Mouse (Mus musculus) MEL-GATA-1-ER (cell line): Measurements from ENCODE around the gene Midn.

ENCODE experiments used
- DNase-seq: peaks from one replicate; pipeline ENCODE4 v3.0.0-alpha.2; 2012; ENCODE audit warnings: low read depth; ENCODE audit errors: extremely low read depth

The Midn gene

DNA sequence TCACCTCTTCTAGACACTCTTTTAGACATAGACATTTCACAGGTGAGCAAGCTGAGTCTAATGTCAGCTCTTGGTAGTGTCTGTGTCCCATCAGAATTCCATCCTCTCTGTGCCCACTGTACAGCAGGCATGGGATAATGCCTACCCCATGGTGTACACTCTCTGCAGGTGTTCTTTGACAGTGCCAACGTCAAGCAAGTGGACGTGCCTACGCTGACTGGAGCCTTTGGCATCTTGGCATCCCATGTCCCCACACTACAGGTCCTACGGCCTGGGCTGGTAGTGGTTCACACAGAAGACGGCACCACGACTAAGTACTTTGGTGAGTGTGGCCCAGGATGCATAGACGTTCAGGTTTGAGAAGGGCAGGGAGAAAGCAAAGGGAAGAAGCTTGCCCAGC is 4.4 kb upstream of the Midn start:
- no peak for DNase-seq

DNA sequence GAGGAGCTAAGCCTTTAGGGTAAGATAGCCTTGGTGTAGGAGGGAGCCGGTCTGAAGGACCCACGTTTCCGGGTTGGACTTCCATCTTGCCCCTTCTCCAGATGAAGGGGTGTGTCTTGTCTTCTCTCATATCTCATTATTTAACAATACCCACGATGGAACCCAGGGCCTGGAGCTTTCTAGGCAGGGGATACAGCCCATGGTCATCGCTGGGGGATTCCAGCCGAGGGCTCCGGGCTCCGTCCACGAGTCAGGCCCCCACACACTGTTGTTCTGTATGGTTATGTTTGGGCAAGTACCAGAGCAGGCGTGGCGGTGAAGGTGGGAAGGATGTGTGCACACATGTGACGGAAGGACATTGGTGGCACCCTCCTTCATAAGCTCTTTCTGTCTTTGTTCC is 3.9 kb upstream of the Midn start:
- no peak for DNase-seq

DNA sequence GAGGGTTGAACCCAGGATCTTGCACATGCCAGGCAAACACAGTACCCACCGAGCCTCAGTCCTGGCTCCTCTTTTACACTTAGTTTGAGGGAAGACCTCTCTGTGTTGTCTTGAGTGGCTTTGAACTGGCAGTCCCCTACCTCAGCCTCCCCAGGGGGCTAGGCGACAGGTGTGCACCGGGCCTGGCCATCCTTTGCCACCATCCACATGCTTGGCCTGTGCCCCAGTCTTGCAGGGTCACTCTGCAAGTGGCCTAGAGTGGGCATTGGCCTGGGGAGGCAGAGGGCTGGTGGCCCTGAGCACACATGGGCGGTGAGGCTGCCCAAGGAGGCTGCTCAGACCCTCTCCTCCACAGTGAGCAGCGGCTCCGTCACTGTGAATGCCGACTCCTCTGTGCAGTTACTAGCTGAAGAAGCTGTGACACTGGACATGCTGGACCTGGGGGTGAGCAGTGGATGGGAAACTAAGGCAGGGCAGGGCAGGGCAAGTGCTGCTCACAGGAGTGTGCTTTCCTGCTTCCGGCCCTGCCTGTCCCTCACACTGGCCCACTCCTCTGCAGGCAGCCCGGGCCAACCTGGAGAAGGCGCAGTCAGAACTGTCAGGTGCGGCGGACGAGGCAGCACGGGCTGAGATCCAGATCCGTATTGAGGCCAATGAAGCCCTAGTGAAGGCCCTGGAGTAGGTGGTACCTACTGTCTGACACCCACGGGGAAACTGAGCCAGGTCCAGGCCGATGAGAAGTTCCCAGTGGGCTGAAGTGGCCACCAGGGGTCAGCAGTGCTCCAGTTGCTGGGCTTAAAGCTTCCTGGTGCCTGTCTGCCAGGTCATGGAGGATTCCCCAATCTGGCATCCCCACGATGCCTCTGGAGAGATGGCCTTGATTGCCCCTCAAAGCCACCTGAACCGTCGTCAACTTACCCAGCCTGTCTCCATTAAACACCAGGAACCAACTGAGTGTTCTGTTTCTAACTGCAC is 2.9 kb upstream of the Midn start:
- no peak for DNase-seq

DNA sequence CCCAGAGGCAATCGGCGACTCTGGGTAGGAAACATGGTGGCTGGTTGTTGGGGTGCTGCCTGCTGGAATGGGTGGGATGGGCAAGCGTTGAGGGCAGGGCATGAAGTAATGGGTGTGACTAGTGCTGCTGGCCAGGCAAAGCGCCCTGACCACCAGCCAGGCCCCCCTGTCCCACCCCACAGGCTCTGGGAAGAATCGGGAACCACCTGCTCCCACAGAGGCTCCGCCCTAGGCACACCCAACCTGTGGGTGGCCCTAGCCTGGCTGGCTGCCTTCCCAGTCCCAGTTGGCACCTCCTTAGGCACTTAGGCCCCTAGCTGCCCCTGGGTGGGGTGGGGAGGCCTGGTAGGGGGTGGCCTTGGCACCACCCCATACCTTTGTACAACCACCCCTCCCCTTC is 2.2 kb upstream of the Midn start:
- DNase-seq, result no peak

DNA sequence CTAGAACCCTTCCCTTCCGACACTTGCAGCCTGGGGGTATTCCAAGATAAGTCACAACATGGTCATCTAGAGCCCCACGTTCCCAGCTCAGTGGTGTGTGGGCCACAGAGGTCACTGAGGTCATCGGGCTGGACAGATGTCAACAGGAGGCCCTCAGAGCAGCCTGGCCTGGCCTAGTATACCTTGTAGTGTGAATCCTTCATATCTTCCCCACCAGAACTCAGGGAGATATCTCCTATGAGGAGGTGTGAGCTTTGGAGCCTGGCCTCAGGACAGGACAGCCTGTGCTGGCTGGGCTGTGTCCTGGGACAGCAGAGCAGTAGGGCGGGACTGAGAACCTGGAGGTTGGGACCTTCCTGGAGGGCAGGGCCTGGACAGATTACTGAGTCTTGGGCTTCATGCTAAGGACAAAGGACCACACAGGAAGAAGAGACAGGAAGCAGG is 1.5 kb upstream of the Midn start:
- no peak for DNase-seq

DNA sequence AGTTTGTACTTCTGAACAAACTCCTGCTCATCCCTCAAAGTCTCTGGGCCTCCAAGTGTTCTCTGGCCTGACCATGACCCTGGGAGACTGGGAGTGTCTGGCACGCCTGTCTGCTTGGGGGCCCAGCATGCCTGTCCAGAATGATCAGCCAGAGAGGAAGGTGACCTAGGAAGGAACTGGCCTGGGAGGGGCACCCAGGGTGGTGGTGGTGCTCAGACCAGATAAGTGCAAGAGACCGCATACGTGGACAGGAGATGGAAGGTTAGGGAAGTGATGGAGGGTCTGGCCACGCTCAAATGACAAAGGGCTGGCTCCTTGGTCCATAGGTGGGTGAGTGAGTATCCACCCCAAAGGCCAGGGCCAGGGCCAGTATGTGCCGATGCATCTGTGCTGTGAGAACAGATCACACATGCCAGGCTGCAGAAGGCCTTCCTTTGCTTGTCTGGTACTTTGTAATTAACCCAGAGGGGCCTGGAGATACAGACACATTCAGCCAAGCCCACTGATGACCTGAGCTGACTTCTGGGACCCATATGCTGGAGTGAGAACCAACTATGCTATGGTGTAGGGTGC is 840 bp upstream of the Midn start:
- DNase-seq, result no peak

DNA sequence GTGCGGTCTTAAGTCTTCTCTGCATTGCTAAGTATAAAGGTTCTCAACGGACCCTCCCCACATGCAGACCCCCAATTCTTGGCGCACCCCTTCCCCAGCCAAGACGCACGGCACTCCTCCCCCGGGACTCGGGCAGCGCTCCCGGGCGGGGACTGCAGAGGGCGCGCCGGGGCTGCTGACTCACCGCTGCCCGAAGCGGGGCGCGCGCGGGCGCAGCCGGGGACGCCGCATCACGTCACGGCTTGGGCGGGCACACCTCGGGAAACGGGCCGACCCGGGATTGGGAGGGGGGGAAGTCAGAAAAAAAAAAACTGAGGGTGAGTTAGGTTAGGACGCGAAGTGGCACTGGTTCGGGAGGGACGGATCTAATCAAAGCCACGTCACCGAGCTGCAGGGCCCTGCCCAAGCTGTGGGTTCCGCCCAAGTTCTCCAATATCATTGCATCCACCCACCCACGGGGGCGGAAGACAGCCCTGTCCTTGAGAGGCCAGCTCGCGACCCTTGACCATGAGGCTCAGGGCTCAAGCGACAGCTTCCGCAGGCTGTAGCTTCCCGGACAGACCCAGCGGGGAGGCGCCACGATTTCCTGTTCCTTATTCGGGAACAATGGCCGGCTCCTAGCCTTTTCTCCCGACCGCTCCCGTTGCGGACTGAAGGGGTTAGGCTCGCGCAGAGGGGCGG is 678 bp downstream of the Midn start:
- DNase-seq, result peak; percentile 77

DNA sequence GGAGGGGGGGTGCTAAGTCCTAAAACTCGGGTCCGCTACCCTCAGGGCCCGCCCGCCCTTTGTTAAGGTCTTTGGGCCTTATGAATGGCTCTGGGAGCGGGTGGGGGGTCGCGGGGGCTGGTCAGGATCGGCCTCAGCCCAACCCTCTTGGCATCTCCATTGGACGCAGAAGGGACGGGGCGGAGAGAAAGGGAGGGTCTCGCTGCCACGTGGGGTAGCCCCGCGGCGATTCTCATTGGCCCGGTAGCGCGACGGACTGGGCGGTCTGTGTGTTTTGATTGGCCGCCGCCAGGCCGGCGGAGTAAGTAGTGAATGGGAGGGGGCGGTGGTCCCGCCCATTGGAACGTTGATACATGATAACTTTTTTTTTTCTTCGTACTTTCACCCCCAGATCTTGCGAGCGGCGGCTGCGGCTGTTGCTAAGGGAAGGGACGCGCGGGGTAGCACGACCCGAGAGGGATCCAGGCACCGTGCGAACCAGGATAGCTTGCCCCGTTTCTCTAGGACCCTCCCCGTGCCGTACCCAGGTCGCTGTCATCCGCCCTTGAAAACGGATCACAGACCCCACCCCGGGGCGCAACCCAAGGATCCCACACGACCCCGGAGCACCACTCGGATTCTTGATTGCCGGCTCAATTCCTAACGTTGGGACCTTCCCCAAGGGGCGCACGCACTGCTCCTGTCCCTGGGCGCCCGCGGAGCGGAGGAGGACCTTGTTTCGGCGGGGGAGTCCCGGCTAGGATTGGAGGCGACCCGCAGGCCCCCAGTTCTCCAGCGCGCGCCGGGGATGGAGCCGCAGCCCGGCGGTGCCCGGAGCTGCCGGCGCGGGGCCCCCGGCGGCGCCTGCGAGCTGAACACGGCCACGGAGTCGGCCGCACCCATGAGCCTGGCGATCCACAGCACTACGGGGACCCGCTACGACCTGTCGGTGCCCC is 1.5 kb downstream of the Midn start:
- DNase-seq, result peak; percentile 91

DNA sequence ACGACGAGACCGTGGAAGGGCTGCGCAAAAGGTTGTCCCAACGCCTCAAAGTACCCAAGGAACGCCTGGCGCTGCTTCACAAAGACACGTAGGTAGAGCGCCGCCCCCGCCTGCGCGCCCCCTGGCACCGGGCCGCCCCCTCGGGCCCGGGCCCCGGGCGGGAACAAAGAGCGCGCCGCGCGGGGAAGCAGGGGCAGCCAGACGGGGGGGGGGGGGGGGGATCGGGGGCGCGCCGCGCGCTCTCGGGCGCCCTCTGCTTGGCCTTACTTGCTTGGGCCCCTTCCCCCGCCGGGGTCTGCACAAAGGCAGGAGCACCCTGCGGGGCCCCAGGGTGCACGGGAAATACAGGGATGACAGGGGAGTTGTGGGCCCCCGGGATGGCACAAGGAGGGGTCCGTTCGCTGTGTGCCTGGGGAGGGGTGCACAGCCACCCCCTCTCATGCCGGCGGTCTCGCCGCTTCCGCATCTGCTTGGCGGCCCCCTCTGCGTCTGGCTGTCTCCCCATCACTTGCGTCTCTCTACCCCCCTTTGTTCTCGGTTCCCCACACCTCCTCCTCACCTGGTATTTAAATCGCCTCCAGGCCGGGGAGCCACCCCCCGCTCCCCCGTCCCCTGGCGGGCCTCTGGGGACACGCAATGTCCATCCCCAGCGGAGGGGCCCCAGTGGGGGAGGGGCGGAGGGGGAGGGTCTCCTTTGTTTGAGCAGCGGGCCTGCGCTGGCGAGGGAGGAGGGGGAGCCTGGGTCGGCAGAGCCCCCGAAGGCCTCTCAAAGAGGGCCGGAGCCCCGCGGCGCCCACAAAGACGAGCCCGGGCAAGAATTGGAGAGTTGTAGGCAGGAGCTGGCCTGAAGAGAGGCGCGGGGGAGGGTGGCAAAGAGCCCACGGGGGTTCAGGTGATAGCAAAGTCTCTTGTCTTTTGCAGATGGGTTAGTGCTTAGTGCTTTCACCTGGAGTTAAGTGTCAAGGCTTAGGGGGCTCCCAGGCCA is 2.4 kb downstream of the Midn start:
- DNase-seq, result no peak

DNA sequence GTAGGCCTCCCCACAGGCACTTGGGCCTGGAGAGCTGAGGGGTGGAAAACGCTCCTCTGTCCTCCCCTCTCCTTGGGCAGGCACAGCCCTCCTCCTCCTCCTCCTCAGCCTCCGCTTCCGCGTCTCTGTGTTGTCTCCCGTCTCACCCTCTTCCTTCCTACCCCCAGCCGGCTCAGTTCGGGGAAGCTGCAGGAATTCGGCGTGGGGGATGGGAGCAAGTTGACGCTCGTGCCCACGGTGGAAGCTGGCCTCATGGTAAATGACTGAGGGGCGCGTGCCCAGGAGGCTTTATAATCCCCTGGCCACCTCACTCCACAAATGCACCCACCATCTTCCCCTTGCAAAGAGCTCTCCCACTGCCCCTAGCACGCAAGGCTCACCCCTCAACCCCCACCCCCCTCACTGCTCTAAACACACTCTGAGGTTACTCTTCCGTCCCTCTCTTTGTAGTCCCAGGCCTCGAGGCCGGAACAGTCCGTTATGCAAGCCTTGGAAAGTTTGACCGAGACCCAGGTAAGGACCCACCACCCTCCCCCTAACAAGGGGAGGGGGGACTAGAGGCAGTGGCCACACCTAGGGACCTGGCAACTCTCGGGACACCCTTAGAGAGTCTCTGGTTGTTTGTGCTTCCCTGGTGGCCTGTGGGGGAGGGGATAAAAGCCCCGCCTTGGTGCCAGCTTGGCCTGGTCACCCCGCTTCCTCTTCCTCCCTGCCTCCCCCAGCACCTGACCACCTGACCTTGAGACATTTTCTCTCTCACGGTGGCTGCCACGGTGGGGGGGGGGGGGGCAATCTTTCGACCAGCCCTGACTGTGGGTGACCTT is 3.4 kb downstream of the Midn start:
- DNase-seq, result no peak

DNA sequence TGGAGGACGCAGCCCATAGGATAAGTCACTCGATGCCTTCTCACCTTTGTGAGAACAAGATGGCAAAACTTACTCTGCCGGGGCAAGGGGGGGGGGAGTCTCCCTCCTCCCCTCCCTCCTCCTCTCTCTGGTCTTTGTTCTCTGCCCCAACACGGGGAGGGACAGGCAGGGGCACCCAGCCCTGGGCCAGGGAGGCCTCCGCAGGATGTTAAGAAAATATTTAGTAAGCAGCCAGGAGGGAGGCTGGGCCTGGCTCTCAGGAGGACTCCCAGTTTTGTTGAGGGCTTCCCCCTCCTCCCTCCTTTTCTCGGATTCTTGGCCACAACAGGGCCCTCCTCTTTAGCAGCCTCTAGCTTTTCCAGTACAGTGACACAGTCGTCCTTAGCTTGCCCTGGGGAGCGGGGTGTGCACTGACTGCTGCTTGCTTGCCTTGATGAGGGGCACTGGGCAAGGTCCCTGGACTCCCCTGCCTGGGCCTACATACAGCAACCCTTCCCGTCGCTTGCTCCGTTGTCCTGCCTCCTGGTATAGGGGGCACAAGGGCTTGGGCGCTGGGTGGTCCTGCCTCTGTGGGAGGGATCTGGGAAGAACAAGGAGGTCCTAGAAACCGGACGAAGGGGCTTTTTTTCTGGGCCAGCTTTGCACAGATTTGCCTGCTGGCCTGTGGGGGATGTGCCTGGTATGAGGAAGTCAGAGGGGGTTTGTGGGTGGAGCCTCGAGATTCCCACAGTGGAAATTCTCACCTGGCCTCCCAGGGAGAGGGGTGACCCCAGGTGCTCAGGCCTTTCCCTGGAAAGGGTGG is 4.2 kb downstream of the Midn start:
- DNase-seq, result no peak

DNA sequence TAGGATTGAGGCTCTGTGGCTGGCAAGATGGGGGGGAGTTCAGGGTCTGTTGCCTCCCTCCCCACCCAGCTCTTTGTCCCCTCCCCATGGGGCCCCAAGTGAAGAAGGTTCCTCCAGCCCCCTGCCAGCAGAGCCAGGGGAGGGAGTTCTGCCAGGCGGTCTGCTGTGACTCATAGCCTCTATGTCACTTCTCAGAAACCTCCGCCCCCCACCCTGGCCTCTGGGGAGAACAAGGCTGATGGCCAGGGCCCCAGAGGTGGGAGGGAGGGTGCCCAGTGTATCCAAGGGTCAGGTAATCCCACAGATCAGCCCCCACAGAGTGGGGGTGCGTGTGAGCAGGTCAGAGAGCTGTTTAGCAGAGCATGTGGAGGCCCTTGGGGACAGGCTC is 4.8 kb downstream of the Midn start:
- DNase-seq, result no peak

DNA sequence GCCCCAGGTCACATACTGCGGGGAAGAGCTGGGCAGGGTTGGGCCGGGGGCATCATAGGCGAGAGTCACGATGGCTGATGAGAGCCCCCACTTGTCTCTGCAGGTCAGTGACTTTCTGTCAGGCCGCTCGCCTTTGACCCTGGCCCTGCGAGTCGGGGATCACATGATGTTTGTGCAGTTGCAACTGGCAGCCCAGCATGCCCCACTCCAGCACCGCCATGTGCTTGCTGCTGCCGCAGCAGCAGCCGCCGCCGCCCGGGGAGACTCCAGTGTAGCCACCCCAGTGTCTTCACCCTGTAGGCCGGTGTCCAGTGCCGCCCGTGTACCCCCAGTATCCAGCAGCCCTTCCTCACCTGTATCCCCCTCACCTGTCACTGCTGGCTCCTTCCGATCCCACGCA is 5.6 kb downstream of the Midn start:
- DNase-seq, result no peak

DNA sequence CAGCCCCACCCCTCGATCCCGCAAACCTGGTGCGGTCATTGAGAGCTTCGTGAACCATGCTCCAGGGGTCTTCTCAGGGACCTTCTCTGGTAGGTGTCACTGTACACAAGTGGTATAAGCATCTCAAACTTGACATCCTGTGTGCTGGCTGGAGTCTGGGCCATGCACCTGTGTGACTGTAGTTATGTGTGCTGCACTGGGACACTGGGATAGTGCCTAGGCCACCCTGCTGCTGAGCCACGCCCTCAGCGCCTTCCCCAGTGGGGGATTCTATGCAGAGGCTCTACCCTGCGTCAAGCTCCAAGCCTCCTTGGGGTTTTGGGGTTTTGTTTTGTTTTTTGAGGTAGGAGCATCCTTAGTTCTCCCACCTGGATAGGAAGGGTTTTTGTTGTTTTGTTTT is 6.3 kb downstream of the Midn start:
- DNase-seq, result no peak

DNA sequence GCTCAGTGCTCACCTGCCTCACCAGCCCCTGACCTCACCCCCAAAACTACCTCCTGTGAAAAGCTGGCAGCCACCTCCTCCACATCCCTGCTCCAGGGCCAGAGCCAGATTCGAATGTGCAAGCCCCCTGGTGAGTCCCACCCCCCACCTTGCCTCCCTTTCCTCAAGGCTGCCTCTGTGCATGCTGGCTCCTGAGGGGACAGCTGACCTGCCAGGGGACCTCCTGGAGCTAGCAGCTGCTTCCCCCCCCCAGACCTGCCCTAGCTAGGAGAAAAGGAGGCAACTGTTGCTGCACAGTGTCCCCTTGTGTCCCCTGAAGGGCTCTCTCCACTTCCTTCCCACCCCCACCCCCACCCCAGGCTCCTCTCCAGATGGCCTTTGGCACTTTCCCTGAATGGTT is 7.2 kb downstream of the Midn start:
- no peak for DNase-seq

DNA sequence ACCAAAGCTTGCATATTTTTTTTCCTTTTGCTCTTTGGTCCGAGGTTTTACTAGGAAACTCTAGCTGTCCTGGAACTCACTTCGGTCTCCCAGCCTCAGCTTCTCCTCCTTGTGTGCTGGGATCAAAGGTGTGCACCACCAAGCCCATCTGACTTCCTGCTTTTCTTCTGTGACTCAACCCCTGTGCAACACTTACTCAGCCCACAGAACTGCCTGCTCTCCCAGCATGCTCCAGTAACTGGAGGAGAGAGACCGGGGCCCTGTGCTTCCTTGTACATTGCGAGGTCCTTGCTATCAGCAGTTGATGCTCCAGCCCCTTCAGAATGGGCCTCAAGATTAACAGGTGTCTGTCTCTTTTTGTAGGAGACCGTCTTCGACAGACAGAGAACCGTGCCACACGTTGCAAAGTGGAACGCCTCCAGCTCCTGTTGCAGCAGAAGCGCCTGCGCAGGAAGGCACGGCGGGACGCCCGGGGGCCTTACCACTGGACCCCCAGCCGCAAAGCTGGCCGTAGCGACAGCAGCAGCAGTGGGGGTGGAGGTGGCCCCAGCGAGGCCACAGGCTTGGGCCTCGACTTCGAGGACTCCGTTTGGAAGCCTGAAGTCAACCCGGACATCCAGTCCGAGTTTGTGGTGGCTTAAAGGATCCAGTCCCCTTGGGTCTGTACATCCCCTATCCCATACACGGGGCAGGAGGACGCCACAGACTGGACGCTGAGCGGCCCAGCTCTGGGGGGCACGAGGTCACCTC is 8.1 kb downstream of the Midn start:
- no peak for DNase-seq

DNA sequence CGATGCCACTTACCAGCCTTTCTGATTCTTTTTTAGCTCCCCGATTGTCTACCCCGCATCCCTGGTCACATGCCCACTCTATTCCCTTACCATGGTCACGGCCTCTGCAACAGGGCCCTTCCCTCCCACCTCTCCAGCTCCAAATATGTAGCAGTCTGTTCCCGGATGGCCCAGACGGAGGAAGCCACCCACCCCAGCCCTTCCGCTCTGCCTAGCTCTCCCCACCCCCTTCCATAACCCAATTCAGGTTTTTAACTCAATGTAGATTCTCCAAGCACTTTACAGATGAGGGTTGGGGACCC is 8.6 kb downstream of the Midn start:
- no peak for DNase-seq
